Mouse (Mus musculus) monocyte, adult 2 months (primary cell): ENCODE results near the gene Cntnap5b.

ENCODE experiments used
- DNase-seq, 2 experiments: peaks; one replicate each; pipeline ENCODE4 v3.0.0; 2022; ENCODE audit warnings: low spot score in 2 of 2, low read depth in 1 of 2

Cntnap5b gene

GRCm38 (mm10) chr1:100163588-100164357 lies 391.2 kb downstream of the Cntnap5b start:
- no peak for DNase-seq

- DNase-seq: no peak
These were observed 399.0 kb downstream of the Cntnap5b start for GRCm38 (mm10) chr1:100171566-100171965.

GRCm38 (mm10) chr1:100180050-100180449 lies 407.5 kb downstream of the Cntnap5b start:
- no peak for DNase-seq

- DNase-seq: no peak
These were observed 459.5 kb downstream of the Cntnap5b start for GRCm38 (mm10) chr1:100231980-100232608.

GRCm38 (mm10) chr1:100251964-100252363 lies 479.4 kb downstream of the Cntnap5b start:
- DNase-seq: no peak

DNA sequence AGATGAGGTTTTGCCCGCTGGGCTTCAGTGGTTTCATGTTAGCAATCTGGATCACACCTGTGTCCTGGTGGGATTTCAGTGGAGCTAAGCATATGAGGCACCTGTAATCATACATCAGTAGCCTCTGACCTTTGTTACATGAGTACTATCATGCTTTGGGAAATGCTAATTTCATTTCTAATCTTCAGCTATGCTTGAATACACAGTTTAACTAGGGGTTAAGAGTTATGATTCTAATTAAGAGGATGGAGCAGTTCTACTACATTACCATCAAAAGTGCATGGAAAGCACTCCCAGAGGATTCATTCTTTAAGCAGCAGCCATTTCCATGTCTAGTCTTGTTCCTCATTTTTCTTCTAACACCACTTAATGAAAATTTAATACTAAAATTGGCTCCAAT lies 538.1 kb downstream of the Cntnap5b start:
- no peak for DNase-seq

GRCm38 (mm10) chr1:100331066-100331465 lies 558.5 kb downstream of the Cntnap5b start:
- no peak for DNase-seq

- DNase-seq: no peak
These were observed 597.0 kb downstream of the Cntnap5b start for GRCm38 (mm10) chr1:100369415-100370113.

- no peak for DNase-seq
These were observed 613.7 kb downstream of the Cntnap5b start for GRCm38 (mm10) chr1:100386252-100386651.

- DNase-seq: no peak
These were observed 621.5 kb downstream of the Cntnap5b start for GRCm38 (mm10) chr1:100394034-100394433.

- DNase-seq: no peak
These were observed 644.2 kb downstream of the Cntnap5b start for GRCm38 (mm10) chr1:100416658-100417224.

GRCm38 (mm10) chr1:100430038-100430774 lies 657.6 kb downstream of the Cntnap5b start:
- no peak for DNase-seq

DNA sequence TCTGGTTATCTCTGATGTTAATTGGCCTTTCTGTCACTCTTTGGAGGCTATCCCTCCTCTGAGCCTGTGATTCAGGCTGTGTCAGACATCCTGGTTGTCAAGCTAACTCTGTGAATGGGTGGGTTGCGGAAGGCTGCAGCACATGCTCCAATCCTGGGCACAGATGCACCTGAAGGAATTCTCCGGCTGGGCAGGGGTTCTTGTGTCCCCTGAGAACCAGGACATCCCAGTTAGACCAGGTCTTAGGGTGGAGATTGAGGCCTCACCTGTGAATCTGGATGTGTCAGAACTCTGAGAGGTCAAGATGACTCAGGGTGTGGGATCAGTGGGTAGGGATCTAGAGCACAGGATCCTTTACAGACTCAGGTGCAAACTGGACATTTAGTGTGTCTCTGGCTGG lies 691.3 kb downstream of the Cntnap5b start:
- DNase-seq: no peak

GRCm38 (mm10) chr1:100465226-100465625 lies 692.7 kb downstream of the Cntnap5b start:
- DNase-seq: no peak

GRCm38 (mm10) chr1:100467595-100467994 lies 695.0 kb downstream of the Cntnap5b start:
- no peak for DNase-seq

- DNase-seq: no peak
These were observed 737.3 kb downstream of the Cntnap5b start for GRCm38 (mm10) chr1:100509866-100510265.
